Mouse (Mus musculus): ENCODE results near the gene Gm20388.

Gene Gm20388

DNA sequence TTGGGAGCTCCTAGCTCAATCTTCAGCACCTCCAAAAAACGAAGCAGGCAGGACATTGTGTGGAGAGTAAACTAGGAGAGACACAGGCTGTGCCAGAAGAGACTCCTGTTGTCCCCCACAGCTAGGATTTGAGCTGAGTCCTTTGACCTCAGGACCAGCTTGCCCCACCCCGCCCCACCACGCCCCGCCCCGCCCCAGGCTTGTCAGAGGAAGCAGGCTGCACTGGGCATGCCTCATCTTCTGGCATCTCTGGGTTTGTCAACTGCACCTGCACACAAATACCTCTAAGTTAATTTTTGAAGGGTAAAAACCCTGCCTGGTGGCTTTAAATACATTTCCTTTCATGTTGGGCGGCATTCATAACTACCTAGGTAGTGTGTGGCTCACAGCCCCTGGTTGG lies 290.7 kb downstream of the Gm20388 start:
- DNase-seq (ENCODE audit: low read depth, low spot score), result no peak

DNA sequence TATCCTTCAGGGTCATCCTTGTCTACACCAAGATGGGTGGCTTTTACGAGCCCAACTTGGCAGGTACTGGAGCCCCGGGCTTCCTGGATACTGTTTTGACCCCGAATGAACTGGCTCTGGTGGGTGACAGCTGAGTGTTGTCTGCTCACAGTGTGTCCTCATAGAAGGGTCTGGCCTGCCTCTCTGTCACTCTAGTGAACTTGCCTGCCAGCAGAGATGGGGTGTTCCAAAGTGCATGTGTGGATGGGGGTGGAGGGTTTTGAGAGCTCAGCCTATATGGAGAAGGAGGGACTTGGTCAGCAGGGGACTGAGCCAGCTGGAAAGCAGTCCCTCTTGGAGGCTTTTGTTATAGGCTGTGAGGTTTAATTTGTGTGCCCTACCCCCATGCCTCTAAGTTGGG lies 291.9 kb downstream of the Gm20388 start:
- DNase-seq (ENCODE audit: low read depth, low spot score), result no peak

DNA sequence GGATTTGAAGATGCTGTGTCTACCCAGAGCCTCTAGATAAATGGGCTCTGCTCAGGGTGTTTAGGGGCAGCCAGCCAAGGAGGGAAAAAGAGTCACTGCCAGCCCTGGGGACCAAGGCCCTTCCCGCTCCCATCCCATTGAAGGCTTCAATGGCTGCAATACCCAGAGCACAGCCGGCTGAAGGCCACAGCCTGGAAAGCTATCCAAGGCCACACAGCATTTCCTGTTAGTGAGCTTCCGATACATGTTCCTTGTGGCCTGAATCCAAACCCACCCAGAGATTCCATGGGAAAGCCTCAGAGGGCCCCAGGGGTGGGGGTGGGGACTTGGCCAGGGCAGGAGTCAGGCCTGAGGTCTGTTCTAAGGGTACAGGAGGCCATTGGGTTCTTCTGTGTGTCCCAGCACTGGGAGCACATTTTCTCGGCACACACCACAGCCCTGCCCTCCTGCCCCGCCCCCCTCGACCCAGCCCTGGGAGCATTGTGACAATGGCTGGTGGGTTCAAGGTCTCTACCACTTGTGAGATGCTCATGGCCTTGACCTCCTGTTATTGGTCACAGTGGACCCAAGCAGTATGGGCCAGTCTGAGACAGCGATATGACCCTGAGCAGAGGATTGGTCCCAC lies 294.2 kb downstream of the Gm20388 start:
- DNase-seq (ENCODE audit: low read depth, low spot score), result no peak

DNA sequence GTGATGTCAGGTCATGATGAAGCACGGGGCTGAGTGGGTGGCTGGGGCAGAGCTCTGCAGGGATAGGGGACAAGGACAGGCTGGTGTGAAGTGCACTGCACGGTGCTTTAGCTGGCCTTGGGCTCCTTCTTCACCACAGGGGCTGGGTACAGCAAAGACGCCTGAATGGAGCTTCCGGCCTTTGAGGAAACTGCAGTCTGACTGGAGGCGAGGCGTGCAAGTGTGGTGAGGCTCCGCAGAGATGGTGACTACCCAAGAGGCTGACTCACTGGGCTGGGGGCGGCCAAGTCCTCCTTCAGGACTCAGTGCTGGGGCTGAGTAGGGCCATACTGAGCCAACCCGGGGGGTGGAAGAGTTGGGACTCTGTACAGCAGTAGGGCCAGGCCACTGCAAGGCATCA lies 295.3 kb downstream of the Gm20388 start:
- no peak for DNase-seq (ENCODE audit: low read depth, low spot score)

DNA sequence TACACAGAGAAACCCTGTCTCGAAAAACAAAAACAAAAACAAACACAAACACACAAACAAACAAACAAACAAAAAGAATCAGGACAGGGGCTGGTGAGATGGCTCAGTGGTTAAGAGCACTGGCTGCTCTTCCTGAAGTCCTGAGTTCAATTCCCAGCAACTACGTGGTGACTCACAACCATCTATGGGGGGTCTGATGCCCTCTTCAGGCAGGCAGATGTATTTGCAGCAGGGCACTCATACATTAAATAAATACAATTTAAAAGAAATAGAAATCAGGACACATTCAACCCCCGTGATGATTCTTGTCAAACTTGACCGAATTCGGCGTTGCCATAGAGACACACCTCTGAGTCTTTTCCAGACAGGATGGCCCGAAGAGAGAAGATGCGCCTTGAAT lies 296.7 kb downstream of the Gm20388 start:
- no peak for DNase-seq (ENCODE audit: low read depth, low spot score)

DNA sequence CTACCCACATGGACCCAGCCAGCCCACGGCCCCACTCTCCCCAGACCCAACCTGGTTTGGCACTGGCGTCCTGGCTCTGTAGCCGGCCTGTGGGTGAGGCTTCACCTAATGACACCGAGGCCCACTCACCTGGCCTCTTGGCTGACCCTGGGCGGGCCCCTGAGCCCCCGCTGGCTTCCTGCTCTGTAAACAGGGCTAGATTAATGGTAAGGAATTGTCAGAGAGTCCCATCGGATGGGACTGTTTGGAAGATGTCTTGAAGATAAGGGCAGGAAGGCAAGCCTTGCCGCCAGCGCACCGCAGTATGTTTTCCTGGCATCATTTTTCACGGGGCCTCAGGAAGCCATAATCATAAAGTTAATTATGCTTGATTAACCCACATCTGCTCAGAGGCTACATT lies 297.5 kb downstream of the Gm20388 start:
- DNase-seq (ENCODE audit: low read depth, low spot score), result no peak

DNA sequence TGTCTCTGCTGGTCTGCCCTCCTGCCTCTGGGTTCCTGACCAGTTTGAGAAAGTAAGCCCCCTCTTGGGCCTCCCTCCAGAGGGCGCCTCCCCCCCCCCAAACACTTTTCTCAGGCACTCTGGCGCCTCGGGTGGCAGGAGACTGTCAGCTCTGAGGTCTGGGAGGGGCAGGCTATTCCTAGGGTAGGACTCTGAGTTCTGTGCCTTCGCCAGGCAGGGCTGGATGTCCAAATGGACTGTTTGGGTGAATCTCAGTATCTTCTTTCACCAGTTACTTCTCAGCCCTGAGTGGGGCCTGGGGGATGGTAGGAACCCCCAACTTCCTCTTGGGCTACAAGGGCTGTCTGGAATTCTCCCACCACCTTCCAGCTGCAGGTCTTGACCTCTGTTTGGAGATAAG lies 300.7 kb downstream of the Gm20388 start:
- peak; percentile 50 for DNase-seq (ENCODE audit: low read depth, low spot score)

DNA sequence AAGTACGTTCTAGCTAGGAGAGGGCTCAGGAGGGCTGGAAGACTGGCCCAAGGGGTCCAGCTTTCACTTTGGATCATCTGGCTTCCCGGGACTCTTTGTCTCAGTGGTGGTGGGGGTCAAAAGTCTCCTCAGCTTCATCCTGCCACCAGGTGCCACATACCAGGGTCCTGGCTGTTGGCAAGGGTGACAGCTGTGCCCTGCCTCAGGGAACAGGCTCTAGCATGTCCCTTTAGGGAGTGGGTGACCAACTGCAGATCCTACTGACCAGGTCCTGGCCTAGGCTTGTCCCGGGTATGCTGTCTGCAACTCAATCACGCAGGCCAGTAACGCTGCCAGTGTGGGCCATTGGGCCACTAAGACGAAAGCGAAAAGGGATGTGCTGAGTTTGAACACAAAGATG lies 302.0 kb downstream of the Gm20388 start:
- DNase-seq (ENCODE audit: low read depth, low spot score), result no peak

DNA sequence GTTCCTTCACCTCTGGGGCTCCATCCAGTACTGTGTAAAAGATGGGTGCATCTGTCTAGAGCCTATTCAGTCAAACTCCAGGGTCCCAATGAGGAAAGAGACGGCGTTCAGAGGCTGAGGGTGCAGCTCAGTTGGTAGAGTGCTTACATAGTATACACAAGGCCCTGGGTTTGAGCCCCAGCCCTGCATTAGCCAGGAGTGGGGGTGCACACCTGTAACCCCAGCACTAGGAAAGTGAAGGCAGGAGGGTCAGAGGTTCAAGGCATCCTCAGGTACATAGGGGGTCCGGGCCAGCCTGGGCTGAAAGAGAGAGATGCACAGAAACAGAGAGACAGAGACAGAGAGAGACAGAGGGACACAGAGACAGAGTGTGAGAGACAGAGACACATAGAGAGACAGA lies 302.6 kb downstream of the Gm20388 start:
- DNase-seq (ENCODE audit: low read depth, low spot score), result no peak

DNA sequence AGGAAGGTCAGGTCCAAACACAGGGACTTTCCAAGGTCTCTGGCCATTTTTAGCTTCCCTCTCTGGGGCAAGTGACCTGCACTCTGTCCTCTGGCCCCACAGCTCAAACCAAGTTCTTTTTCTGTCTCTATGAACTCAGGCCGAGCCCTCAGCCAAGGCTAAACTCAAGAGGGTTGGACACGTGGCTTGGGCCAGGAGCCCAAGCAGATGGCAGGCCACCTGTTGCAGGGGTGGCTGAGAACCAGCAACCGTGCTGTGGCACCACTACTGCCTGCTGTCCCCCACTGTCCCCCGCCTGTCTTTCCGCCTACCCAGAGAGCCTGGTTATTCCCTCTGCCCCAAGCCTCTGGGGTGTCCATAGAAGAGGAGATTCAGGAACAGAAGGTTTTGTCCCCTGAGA lies 303.3 kb downstream of the Gm20388 start:
- DNase-seq (ENCODE audit: low read depth, low spot score), result no peak

DNA sequence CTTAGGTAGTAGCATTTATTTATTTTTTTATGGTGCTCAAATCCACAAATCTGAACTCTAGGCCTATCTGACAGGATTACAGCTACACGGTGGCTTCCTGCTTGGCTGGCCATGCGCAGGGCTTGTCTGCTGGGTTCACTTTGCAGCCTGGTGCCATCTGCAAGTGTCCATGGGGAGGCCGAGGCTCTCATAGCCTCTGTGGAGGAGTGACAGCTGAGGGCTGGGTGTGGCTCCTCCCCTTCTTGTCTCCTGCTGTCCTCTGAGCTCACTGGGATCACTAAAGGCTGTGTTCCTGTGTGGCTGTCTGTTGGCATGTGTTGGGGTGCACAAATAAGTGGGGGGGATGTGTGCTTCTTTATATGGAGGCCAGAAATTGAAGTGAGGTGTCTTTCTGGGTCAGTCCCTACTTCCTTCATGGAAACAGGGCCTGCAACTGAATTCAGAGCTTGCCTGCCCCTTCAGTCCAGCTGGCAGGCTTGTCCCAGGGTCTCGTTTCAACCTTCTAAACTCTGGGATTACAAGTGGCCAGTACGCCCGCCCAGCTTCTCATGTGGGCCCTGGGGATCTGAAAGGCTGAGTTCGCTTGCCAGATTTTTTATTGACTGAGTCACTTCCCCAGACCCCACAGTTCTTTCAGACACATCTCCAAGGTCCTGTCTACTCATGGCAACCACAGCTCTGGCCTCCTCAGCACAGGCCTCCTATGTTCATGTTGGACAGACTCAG lies 304.9 kb downstream of the Gm20388 start:
- DNase-seq (ENCODE audit: low read depth, low spot score), result no peak

DNA sequence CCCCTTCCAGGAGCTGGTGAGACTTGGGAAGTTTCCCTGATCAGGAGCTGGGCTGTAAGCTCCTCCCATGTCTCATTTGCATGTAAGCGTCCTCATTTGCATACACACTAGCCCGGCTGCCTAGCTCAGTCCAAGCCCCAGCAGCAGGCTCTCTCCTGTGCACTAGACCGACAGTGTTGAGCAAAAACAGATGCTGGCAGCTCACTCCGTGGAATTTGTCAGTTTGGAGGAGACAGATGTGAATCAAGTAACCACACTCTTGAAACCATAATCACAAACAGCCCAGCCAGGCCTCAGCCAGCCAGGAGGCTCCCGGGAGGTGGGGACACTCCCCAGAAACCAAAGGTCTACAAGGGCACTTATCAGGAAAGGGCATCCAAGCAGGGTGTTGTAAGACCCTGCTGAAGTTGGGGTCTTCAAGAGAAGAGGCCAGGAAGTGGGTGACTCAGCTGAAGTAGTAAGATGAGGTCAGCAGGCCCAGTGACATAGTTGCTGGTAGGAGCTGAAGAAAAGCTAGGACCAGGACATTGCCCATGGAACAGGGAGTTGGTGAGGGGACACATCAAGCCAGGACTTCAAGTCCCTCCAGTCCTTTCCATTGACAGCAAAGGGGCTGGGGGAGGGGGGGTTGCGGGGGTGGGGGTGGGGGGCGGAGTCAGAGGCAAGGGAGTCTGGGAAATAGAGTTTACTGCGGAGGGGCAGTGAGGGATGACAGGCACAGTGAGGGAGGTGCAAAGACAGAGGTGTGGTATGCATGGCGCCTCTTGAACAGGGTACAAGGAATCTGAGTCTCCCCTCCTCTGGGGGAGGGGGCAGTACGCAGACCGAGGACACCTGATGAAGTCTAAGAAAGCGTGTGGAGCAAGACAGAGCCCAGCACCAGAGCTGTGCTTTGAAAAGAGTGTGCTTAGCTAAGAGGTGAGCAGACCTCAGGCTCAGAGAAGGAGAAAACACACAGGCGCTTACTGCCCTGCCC lies 306.5 kb downstream of the Gm20388 start:
- peak; percentile 87 for DNase-seq (ENCODE audit: low read depth, low spot score)

DNA sequence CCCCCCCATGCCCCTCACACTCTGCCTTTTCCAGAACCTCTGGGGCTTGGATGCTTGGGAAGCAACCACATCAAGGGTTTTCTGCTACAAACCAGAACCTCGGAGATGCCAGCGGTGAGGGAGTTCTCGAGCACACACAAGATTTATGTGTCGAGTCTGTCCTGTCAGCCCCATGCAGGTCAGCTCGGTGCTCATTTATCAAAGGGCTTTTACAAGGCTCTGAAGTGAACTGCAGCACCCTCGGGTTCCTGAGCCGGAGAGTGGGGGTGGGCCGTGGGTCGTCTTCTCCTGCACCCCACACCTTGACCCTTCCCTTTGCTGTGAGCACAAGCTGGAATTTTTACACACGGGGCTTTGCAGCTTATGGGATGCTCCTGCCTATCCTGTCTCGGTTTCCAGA lies 311.9 kb downstream of the Gm20388 start:
- no peak for DNase-seq (ENCODE audit: low read depth, low spot score)

DNA sequence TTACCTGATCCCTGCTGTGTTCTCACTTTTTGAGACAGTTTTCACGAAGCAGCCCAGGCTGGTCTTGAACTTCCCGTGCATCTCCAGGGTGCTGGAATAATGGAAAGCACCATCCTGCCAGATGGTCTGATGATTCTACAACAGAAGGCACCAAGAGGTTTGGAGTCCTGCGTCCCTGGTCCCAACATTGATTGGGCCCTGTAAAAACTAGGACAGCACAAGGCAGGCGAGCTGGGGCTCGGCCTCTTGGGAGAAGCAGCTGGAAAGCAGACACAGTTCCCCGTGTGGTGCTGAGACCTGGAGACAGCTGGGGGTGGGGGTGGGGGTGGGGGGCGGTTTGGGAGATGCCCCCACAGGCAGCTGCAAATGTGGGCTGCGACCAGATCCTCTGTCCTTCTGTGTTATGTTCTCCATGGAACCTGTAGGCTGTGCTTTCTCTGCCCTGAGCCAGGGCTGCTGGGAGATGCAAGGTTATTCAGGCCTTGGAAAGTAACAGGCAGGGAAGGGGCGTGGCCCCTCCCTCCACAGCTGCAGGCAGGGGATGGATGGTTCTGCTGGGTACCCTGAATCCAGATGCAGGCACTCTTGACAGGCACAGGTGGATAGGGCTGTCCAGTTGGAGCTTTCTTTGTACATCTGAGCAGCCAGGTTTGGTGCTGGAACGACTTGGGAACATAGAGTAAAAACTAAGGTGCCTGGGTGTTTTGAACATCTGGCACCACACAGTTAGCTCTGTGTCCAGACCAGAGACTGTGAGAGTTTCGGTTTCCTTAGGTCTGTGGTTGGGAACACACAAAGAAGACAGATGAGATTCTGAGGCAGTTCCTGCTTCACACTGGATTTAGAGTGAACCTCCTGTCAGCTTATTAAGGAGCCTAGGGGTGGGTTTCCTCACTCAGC lies 314.1 kb downstream of the Gm20388 start:
- no peak for DNase-seq (ENCODE audit: low read depth, low spot score)

DNA sequence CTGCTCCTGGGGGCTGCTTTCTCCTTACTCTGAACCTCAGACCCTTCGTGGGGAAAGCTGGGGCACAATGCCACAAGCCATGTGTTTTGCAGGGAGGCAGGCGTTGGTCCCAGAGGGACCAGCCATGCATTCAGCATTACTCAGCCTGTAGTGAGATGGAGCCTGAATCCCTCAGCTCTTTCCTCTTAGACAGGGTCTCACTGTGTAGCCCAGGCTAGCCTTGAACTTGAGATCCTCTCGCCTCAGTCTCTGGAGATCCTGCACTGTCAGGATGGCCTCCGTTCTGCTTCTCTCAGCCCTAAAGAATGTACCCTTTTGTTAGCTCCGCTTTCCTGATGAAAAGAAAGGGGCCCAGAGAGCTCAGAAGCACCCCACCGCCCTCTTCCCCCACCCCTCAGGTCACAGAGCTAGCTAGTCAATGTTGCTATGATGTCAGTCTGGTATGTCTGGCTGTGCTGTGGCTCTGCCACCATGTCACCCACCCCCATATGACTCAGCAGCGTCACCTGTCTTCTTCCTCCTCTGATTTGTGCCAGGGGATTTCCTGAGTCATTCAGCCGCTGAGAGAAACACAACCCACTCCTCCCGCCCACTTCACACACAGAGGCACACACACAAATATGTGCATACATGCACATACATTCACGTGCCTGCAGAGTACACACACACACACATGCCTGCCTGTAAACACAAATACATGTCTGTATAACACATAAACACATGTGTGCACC lies 314.9 kb downstream of the Gm20388 start:
- DNase-seq (ENCODE audit: low read depth, low spot score), result no peak

DNA sequence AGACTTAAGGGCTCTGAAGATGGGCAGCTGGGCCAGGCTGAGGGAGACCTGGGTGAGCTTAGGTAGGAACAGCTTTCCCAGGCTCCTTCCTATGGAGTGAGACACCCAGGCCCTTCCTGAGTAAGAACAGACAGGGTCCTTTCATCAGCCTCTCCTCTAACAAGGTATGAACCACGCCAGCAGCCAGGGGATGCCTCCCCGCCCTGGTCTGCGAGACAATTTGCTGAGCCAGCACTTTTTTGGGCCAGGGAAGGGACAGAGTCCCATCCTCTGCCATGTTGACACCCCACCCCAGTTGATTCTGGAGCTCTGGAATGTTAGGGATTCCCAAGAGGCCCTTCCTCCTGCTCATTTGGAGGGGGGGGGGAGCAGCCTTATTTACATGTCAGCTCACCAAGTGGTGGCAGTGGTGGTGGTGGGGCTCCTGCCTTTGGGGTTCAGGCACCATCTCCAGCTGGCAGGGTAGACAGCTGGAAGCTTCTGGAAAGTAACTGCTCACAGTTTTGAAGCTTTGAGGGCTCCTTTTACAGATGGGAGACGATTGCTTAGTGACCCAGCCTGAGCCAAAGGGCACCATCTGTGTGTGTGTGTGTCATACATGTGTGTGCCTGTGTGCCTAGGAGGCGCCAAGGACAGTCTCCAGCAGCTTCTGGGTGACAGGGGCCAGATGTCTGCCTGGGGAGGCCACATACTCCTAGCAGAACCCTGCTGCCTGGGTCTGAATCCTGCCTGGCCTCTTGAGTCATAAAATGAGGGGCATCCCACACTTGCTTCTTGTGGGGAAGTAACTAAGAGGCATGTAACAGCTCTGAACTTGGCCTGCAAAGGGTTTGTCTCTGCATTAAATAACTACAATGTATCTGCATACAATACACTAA lies 316.3 kb downstream of the Gm20388 start:
- DNase-seq (ENCODE audit: low read depth, low spot score), result no peak

DNA sequence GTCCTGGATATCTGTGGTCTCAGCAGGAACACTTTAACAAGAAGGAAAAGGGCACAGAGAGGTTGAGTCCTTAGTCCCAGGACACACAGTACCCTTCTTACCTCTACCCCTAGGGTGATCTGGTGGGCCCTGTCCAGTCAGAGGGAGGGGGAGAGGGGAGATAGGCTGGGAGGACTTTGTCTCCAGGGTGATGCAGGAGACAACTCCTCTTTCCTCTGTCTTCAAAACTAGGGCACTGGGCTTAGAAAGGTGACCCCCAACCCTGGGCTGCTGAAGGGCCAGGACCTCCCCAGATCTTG lies 316.9 kb downstream of the Gm20388 start:
- no peak for DNase-seq (ENCODE audit: low read depth, low spot score)

DNA sequence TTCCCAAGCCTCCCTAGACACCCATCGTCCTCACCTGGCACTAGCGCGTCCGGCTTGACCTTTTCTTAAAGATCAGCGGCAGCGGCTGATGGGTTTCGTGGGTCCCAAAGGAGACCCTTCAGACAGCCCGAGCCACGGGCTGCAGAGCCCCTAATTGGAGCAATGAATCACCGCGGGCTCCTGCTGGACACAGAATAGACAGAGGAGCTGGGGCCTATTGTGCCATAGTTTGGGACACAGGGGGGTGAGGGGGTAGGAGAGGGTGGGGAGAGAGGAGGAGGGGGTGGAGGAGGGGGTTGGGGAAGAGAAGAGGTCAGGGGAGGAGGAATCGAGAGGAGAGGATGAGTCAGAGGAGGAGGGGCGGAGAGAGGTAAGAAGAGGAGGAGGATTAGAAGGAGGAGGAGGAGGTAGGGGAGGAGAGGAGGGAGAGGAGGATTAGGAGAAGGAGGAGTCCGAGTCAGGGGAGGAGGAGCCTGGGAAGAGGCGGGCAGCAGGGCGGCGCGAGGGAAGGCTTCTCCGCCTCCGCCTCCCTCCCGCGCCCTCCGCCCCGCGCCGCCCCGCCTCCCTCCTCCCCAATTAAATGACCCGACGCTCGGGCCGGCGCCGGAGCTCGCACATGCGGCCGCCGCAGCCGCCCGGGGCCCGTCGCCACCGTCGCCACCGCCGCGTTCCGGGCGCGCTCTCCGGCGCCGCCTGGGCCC lies 317.4 kb downstream of the Gm20388 start, which contains the start of gene Gse1:
Gene Gse1, plus strand, starts transcription at position 566 of the 701 bp plus-strand sequence.
- peak; percentile 88 for DNase-seq (ENCODE audit: low read depth, low spot score)

Data from ES-CJ7 (cell line).